Mouse (Mus musculus): ENCODE measurements at regions not wholly inside any gene's neighbourhood (a gene's known extent, or its start where the extent isn't known, plus 50 kb on each side); places are given as distances from the start of the nearest gene placed in this dataset.
A peak's percentile ranks its signal among the peaks of the same experiment; 100 is the strongest.

- no peak for DNase-seq (ENCODE audit: low spot score in 2 of 2)
Observed at GRCm38 (mm10) chr2:128393921-128394320, 197.1 kb upstream of the Spdye4c start.

- no peak for DNase-seq (ENCODE audit: low spot score in 2 of 2)
Observed at GRCm38 (mm10) chr2:128395308-128396007, 195.6 kb upstream of the Spdye4c start.

- peak; percentile 89 to 93 for DNase-seq (ENCODE audit: low spot score in 2 of 2)
Observed at GRCm38 (mm10) chr2:128396008-128396346, 195.0 kb upstream of the Spdye4c start.

GRCm38 (mm10) chr2:128401359-128401758 lies 189.7 kb upstream of the Spdye4c start:
- DNase-seq (ENCODE audit: low spot score in 2 of 2), result no peak

- DNase-seq (ENCODE audit: low spot score in 2 of 2), result peak in 1 of 2 experiments; percentile 27
Observed at GRCm38 (mm10) chr2:128403143-128403935, 187.7 kb upstream of the Spdye4c start.

GRCm38 (mm10) chr2:128404405-128404804 lies 186.6 kb upstream of the Spdye4c start:
- DNase-seq (ENCODE audit: low spot score in 2 of 2), result no peak

- DNase-seq (ENCODE audit: low spot score in 2 of 2), result no peak
Observed at GRCm38 (mm10) chr2:128407076-128407475, 183.9 kb upstream of the Spdye4c start.

GRCm38 (mm10) chr2:128408718-128409117 lies 182.3 kb upstream of the Spdye4c start:
- DNase-seq (ENCODE audit: low spot score in 2 of 2), result peak; percentile 37 to 83

GRCm38 (mm10) chr2:128412352-128412751 lies 178.7 kb upstream of the Spdye4c start:
- peak; percentile 42 to 79 for DNase-seq (ENCODE audit: low spot score in 2 of 2)

- peak in 1 of 2 experiments; percentile 39 for DNase-seq (ENCODE audit: low spot score in 2 of 2)
Observed at GRCm38 (mm10) chr2:128412974-128413373, 178.0 kb upstream of the Spdye4c start.

- DNase-seq (ENCODE audit: low spot score in 2 of 2), result no peak
Observed at GRCm38 (mm10) chr2:128414588-128415240, 176.3 kb upstream of the Spdye4c start.

GRCm38 (mm10) chr2:128416416-128416815 lies 174.6 kb upstream of the Spdye4c start:
- no peak for DNase-seq (ENCODE audit: low spot score in 2 of 2)

GRCm38 (mm10) chr2:128418960-128419359 lies 172.0 kb upstream of the Spdye4c start:
- no peak for DNase-seq (ENCODE audit: low spot score in 2 of 2)

GRCm38 (mm10) chr2:128420406-128420805 lies 170.6 kb upstream of the Spdye4c start:
- DNase-seq (ENCODE audit: low spot score in 2 of 2), result no peak

- no peak for DNase-seq (ENCODE audit: low spot score in 2 of 2)
Observed at GRCm38 (mm10) chr2:128422677-128423076, 168.3 kb upstream of the Spdye4c start.

GRCm38 (mm10) chr2:128424236-128424635 lies 166.8 kb upstream of the Spdye4c start:
- no peak for DNase-seq (ENCODE audit: low spot score in 2 of 2)

GRCm38 (mm10) chr2:128427181-128427880 lies 163.7 kb upstream of the Spdye4c start:
- no peak for DNase-seq (ENCODE audit: low spot score in 2 of 2)

- peak in 1 of 2 experiments; percentile 26 for DNase-seq (ENCODE audit: low spot score in 2 of 2)
Observed at GRCm38 (mm10) chr2:128428154-128428553, 162.9 kb upstream of the Spdye4c start.

- peak in 1 of 2 experiments; percentile 32 for DNase-seq (ENCODE audit: low spot score in 2 of 2)
Observed at GRCm38 (mm10) chr2:128428651-128429633, 162.1 kb upstream of the Spdye4c start.

GRCm38 (mm10) chr2:128429786-128430185 lies 161.2 kb upstream of the Spdye4c start:
- DNase-seq (ENCODE audit: low spot score in 2 of 2), result peak in 1 of 2 experiments; percentile 39

All from spleen, postnatal 10 days (tissue).